Mouse (Mus musculus) stomach, postnatal 0 days (tissue): ENCODE results near the gene Cisd3.

Source experiments
- CTCF ChIP-seq: IDR thresholded peaks from 2 replicates; pipeline ENCODE4 v1.5.1; 2016; ENCODE audit warnings: antibody characterized with exemption, low read depth, mild to moderate bottlenecking, moderate library complexity
- EP300 ChIP-seq: optimal IDR thresholded peaks from 2 replicates; pipeline ENCODE3; 2016; ENCODE audit warnings: antibody characterized with exemption

DNA sequence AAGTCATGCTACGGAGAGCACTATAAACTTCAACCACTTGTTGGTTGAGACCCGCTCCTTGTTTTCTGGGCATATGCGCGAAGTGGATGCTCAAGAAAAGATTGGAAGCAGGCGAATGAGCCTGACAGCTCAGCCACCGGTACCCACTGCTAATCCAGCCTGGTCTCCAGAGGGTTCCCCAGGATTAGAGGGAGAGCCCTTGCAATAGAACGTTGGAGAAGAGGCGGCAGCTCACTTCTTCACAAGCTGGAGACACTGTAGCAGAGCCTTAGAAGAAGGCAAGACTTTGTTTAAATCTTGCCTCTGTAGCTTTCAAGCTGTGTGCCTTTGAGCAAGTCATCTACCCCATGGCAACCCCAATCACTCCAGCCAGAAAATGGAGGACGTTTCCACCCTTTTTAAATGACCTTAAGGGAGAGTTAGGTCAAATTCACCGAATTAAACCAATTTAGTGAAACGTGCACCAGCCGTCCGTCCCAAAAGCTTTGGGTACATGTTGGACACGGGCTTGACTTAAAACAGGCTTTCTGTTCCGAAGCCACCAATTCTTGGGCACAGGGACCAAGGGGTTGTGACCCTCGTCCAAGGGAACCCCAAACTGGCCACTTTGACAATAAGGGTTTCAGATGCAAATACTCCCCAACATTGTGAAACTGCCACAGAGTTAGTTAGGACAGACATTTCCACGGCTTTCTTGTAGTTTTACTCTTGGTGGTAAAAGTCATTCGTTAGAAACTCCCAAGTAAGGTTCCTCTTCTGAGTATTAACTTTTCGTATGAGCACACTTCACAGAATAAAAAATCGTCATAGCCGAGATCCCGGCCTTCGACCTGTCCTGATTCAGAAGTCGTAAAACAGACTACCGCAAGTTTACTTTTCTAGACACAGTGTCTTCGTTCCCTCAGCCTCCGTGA is 24.6 kb upstream of the Cisd3 start:
- no peak for TF ChIP-seq CTCF
- no peak for TF ChIP-seq EP300
